Mouse (Mus musculus) natural killer cell, adult 2 months (primary cell): Measurements from ENCODE around the gene Tmem186.

Experiments used
- DNase-seq, 2 experiments: peaks; one replicate each; pipeline ENCODE4 v3.0.0; 2022; ENCODE audit warnings: low spot score in 2 of 2

The Tmem186 gene

DNA sequence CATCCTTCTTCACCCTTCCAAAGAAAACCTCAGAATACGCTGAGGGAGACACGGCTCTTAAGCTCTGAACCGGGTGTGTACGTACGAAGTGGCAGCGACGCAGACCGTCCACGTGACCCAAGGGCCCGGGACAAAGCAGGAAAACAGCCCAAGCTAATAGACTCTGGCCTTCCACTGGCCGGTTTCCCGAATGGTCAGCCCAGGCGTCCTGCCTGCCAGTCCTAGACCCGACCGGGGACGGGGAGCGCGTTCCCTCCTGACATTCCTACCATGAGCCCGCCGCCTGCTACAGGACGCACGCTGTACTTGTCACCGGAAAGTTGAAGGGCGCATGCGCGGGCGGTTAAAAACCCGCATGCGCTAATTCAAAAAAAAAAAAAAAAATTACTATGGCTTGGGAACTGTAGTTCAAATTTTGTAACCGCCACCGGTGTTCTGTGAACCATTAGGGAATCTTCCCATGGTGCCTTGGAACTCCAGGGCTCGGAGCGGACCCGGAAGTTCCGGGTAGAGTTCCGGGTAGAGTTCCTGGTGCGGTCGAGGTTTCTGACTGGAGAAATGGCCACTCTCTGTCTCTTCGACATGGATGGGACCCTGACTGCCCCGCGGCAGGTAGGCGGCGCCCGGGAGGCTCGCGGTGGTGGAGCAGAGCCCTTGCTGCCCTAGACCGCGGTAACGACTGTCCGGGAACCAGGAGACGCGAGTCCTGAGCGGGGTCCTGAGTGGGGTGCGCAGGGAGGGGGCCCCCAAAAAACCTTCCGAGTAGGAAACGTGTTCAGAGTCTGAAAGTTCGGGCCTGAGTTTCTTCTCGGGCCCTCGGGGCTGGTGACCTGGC lies at the start of gene Tmem186, which contains the start of gene Pmm2:
Gene Tmem186 (minus strand): TSS at position 496 of the 835 bp plus-strand sequence.
Gene Pmm2 (plus strand): TSS at position 458 of the 835 bp plus-strand sequence.
- DNase-seq = peak; percentile 77 to 78

DNA sequence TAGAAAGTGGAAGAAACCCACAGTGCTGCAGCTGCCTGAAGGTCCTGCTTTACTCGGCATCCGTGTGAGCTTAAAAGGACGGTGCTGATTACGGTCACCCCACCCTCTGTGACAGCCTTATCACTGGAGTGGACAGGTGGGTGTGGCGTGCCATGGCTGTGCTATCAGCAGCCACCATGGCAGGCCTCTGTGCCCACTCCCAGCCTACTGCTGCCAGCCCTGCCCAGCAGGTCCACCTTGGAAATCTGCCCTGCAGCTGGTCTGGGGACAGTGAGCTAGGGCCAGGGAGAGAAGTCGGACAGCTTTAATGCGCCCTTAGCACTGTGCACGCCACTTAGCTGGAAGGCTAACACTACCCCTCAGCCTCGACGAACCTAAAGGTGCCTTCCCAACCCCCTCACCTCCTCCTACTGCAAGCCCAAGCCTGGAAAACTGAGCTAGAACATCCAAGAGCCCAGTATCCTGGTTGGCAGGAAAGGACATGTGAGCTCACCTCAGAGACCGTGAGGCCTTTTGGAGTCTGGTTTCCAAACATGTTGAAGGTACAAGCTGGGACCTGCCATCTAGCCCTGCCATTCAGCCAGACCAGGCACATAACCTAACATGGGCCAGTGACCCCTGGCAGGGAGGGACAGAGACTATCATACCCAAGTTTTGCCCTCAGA lies 49.5 kb upstream of the Tmem186 start:
- no peak for DNase-seq

DNA sequence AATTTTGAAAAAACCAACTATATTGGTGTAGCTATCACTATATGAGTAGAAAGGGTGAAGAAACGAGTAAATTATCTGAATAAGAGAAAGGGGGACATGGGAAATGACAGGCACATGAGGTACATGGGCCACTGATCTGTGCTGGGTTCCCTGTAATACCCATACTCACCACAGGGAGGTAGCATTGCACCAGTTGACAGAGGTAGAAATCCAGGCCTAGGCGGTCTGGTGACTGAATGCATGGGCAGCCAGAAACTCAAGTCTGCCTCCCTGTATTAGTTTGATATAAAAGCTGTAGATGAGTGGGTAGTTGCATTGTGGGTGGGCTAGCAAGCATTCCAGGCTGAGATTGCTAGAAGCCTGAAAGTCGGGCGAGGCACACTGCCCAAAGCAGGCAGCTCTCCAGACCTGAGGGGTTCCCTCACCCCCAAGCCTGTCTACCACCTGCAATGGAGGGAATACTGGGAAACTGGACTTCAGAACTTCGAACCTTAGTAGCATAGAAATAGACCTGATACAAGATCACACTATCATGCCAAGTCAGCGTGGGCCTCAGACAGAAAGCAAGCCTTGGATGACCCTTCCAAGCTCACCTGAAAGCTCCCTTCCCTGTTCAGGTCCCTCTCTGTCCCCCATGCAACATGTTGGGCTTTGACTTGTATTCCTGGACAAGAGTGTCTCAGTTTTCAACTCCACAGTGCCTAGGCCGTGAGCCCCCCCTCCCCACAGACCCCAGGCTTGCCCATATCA lies 48.8 kb upstream of the Tmem186 start:
- DNase-seq = peak; percentile 60 to 75

DNA sequence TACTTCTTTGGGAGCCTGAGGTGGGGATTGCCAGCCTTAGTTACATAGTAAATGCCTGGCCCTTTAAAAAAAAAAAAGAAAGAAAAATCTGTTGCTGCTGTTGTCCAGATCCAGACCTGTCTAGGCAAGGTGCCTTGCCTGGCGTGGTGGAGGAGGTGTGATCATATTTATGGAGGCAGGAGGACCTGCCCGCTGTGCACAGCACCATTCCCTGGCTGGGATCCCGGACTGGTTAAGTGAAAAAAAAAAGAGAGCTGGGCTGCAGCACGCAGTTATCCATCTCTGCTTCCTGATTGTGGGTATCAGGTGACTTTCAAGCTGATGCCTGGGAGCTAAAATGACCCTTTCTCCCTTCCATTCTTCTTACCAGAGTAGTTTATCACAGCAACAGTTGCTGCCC lies 47.6 kb upstream of the Tmem186 start:
- DNase-seq = no peak

DNA sequence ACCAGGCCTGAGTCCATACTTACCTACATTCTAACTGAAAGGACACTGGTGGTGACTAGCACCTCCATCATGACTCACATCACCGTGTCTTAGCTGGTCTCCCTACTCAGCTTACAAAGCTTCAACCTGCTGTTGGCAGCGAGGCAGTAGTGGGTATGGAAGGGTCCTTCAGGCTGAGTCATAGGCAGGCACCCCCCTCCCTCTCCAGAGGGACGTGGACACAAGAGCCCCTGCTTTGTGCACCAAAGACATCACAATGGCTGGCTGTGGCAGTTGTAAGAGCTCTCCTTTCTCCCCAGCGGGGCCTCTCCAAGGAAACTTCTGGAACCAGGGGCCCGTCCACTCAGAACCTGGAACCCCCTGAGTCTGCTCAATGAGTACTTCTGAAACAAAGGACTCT lies 43.0 kb upstream of the Tmem186 start, which contains the start of gene Gm5767:
Gene Gm5767 (plus strand): TSS at position 301 of the 400 bp plus-strand sequence.
- DNase-seq = no peak

DNA sequence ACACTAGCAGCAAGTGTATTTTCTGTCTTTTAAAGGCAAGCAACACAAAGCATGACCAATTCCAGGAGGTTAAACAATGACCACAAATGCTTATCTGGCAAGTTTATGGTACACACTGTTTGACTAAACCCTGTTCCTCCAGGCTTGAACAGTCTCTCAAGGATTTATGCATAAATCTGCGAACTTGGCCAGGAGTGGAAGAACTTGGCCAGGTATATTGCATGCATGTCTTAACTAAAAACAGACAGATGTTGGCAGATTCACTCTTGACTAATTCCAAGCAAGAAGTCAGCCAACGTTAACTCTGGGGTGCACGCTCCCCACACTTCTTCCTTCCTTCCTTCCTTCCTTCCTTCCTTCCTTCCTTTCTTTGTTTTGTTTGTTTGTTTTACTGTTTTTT lies 42.3 kb upstream of the Tmem186 start:
- DNase-seq = no peak

DNA sequence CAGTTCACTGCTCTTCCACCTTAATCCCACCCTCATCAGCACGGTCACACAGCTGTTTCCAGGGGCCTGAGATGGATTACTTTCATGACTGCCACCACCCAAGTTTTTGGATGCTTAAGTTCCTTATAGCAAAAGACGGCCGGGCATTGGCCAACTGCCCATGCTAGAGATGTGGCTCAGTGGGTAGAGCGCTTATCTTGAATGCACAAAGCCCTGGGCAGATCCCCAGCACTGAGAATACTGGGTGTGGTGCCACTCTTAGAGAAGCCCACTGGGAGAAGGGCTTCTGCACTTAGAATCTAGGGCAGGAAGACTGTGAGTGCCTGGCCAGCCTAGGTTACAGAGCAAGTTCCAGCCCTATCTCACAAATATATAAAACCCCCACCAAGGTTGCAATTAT lies 41.2 kb upstream of the Tmem186 start:
- DNase-seq = no peak

DNA sequence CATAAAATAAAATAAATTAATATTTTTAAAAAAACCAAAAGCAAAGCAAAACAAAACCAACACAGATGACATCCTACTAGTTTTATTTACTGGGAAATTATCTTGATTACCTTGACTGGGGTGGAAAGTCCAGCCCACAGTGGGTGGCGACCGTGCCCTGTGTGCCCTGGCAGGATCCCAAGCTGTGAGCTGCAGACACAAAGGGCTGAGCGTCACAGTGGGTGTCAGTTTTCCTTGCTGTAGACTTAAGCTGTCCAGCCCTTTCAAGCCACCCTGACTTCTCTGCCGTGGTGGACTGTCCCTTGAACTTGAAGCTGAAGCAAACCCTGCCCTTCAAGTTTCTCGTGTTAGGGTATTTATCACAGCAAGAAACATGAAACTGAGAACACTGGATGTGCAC lies 40.5 kb upstream of the Tmem186 start:
- DNase-seq = no peak

DNA sequence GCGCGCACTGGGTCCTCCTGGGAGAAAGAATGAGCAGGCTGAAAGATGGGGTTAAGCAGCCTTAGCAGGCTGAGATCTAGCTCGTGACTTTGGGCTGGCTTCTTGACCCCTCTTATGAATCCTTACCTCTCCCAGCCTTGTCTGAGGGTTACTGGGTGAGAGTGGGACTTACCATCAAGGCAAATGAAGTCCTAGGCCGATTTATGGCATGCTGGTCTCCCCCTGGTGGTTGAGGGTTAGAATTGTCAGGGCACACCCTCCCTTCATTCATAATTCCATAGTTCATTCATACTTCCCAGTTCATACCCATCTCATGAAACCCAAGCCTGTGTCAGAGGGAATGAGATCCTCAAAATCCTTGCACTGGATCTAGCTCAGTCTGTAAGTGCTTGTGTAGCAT lies 39.3 kb upstream of the Tmem186 start:
- DNase-seq = peak; percentile 44 to 57

DNA sequence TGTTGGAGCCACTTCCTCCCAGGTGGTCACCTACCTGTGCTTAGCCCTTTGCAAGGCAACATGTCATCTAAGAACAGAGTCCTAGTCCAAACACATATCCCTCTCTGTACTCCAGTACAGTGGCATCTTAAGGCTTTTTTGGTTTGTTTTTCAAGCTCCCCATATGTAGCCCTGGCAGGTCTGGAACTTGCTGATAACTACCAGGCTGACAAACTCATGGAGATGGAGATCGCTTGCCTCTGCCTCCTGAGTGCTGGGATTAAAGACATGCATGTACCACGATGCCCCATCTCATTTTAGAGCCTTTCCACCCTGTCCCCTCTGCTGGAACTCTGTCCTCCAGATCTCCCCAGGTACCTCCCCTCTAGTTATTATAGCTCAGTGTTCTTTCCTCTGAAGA lies 38.7 kb upstream of the Tmem186 start:
- no peak for DNase-seq

DNA sequence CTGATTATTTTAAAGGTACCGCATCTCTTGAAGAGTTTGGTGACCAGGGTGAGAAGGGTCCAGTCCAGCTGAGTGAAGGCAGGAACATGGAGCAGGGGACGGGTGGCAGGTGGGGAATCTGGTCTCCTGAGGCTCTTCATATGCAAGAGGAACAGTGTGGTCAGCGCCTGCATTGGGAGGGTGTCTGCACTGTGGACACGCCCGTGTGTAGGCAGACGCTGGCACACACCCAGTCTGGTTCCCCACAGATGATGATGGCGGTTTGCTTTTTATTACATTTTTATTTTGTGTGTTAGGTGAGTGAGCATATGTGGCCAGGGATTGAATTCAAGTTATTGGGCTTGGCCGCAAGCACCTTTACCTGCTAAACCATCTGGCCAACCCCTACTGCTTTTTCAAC lies 38.0 kb upstream of the Tmem186 start:
- DNase-seq = no peak

DNA sequence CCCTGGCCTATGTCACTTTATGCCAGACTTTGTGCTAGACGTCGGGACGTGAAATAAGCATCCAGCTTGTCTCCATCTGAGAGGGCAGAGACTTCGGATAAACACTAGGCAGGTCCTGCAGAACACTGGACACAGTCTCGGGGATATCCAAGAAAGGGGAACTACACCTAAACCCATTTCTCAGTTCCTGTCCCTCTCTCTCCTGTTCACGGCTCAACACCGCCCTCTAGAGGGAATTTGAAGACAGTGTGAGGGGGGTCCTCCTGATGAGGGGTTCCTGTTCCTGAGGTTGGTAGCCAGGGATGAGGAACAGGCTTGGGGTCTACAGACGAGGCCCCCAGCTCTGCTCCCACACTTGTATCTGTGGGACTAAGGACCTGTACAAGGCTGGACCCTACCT lies 36.7 kb upstream of the Tmem186 start:
- peak; percentile 53 to 74 for DNase-seq

DNA sequence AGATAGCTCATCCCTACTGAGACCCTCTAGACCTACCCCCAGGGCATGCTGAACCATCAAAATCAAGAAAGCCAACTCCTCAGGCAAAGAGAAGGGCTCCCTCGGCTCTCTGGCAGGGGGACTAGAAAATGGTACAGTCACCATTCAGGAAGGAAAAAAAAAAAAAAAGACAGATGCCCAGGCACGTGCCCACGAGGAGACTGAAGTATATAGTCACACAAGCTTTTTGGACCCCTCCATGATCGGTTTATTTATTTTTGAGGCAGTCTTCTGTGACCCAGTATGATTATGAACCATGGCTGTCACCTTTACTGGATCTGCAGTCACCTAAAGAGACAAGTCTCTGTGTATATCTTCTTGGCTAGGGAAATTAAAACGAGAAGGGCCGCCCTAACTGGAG lies 35.8 kb upstream of the Tmem186 start:
- DNase-seq = no peak

DNA sequence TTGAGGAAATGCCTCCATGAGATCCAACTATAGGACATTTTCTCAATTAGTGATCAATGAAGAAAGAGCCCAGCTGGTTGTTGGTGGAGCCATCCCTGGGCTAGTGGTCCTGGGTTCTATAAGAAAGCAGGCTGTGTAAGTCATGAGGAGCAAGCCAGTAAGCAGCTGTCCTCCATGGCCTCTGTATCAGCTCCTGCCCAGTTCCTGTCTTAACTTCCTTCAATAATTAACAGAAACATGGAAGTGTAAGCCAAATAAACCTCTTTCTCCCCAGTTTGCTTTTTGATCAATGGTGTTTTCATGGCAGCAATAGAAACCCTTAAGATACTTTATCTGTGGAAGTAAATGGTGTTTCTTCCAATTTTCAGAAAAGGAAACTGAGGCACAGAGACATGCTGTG lies 35.3 kb upstream of the Tmem186 start:
- no peak for DNase-seq

DNA sequence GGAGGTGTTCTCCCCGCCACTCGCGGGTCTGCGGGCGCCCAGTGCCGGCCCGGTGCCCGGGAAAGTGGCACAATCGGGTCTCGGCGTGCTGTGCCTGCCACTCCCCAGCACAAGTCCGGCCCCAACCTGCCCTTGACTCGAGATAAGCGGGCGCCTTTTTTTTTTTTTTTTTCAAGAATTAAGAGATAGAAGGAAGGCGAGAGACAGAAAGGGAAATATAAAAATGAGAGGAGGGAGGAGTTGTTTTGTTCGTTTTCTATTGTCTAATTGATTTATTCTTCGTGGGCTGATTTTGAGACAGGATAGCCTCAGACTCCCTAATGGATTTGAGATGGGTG lies 34.8 kb upstream of the Tmem186 start:
- no peak for DNase-seq

DNA sequence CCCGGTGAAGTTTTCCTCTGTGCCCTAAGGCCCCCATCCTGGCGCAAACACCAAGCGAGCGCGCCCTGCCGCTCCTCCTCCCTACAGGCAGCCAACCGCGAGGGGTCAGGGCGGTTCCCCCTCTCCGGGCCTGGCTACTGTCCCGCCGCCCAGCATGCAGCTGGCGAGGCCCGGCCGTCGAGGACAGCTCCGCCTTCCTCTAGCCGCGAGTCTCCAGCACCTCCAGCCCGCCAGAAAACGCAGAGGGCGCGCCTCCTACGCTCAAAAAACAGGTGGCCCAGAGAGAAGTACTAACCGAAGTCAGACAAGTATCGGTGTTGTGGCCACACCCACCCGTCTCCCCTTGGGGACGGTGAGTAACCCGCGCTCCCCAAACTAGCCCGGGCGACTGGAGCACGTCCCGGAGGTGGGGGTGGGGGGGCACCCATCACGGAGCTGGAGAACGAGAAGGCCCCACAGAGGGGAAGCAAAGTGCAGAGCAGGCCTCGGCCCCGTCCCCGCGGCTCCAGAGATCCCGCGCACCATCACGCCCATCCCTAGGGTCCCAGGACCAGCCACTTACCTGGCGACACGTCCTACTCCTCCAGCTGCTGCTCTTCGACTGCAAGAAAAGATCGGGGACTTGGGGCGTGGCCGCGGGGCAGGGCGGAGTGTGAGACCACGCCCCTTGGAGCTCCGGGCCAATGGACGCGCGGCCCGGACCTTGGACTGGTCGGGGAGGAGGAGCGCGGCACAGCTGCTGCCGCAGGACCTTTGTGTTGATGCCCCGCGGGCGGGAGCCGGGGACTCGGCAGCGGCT lies 34.2 kb upstream of the Tmem186 start, which contains the start of gene Carhsp1:
Gene Carhsp1 (minus strand): TSS at position 605 of the 799 bp plus-strand sequence.
- peak; percentile 90 to 94 for DNase-seq

DNA sequence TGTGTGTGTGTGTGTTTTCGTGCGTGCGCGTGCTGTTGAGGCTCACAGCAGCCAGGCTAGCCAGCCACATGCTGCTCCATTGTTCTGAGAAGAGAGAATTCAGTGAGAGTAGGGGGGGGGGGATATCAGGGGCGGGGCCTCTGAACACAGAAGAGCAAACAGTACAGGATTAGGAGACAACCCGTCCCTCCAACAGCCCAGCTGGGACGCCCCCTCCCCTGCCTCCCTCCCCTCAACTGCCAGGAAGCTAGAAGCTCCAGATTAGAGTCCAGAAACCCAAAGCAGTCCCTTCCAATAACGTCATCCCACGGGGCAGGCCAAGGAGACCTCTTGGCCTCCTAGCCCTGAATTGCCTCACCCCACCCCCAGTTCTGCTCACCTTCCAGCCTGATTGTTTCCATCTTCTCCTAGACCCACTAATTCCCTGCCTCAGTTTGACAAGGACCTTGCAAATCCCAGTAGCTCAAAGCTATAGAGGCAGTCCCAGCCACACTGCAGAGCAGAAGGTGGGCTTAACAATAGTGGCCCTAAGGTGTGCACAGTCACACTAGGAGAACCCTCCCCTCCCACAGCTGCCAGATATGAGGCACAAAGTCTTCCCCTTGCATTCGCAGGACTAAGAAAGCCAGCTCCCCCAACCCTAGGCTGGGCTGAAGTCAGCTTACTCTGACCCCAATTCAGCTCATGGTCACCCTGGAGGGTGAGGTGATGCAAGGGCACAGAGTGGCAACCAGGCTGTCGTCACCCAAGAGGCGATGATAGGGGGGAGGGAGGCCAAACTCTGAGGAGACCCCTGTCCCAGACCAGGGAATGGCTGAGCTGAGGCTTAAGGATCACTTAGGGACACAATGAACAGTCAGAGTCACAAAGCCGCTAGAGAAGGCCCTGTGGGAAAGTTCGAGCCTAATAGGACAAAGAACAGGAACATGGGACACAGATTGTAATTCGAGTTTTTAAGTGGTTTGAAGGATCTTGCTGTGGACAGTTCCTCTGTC lies 32.8 kb upstream of the Tmem186 start:
- no peak for DNase-seq

DNA sequence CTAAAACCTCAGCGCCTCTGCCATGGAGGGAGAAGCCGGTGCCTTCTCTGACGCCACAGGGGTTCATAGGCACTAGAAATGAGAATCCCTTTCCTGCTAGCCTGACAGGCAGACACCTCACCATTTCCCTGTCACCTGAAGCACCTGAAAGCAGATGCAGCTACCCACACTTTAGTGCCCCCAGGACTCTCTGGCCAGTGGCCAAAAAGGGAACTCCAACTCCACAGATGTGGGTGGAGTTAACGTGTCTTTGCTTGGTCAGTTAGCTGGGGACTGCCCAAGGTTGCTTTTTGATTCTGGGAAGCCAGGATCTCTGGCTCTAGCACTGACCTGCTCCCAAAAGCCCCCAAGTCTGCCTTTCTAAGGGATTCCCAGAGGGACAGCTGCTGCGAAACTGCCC lies 31.9 kb upstream of the Tmem186 start:
- no peak for DNase-seq

DNA sequence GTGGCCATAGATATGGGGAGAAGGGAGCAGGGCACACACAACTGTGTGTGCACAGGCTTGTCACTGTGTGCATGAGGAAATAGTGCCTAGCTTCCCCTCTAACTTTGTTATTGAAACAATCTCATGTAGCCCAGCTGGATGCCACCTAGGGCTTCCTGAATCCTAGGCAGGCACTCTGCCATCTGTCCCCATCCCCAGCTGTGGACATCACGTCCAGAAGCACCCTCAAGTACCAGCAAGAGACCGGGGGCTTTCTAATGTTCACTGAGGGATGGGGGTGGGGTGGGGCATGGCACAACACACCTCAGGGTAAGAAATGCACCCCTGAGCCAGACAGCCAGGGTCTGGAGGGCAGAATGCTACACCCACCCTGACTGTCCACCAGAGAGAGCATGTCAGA lies 30.9 kb upstream of the Tmem186 start:
- no peak for DNase-seq

DNA sequence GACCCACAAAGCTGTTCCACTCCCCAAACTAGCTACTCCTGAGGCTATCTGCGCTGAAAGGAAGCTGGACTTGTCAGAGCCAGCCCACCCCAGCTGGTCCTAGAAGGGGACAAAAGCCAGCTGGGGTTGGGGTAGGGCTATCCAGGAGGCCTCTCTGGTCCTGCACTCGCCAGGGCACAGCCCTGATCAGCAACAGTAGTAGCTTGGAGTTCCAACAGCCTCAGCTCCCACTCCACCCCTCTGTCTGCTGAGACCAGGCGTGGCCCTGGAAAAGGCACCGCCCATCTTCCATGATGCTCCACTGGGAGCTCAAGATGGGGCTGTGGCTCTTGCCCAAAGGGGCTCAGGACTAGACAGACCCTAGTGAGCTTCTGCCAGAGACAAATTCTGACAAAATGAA lies 30.3 kb upstream of the Tmem186 start:
- no peak for DNase-seq
